Mouse (Mus musculus): ENCODE data around the gene Pald1. TPM values are rescaled to one million over a fixed set of nuclear protein-coding genes. Genes with fewer than 3 reads are reported as not detected.

Gene Pald1
- total RNA-seq, 1 experiment from 2014 or later: not detected

DNA sequence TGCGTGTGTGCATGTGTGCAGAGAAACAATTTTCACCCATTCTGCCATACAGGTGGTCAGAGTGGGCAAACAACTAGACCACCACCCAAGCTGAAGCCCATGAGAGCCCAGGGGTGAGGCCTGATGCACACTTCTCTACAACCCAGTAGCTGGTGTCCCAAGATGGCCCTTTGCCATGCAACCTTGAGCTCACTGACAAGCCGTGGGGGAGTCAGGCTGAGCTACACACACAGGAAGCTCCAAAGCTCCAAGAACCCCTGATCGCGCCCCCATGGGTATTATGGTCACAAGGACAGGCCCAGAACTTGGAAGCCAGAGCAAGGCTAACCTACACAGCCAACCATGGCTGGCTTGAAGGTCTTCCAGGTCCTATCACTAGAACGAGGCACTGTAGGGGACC, 5.3 kb downstream of the Pald1 start:
- no peak for ATAC-seq (ENCODE audit: extremely low read depth, insufficient number of reproducible peaks, low FRiP score, poor library complexity, severe bottlenecking)

GRCm38 (mm10) chr10:61374771-61375481, 8.4 kb downstream of the Pald1 start:
- ATAC-seq (ENCODE audit: extremely low read depth, insufficient number of reproducible peaks, low FRiP score, poor library complexity, severe bottlenecking): no peak; the same call in 1 of the 2 replicates

DNA sequence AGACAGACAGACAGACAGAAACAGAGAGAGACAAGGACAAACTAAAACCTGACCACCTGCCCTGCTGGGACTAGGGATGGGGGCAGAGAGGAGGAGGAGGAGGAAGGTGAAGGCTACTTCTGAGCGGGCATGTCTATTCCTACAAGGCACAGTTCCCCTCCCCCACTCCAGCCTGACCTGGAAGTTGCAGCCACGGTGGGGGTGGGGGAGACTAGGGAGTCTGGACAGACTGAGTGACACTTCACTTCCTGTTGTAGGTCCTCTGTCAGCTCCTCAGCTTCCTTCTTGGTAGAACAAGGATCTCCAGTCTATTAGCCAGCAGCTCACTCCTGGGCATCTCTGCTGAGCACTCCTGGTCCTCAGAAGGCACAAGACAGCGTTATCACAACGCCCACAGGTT, 9.3 kb downstream of the Pald1 start:
- ATAC-seq (ENCODE audit: extremely low read depth, insufficient number of reproducible peaks, low FRiP score, poor library complexity, severe bottlenecking): no peak

GRCm38 (mm10) chr10:61372585-61372923, 10.8 kb downstream of the Pald1 start:
- no peak for ATAC-seq (ENCODE audit: extremely low read depth, insufficient number of reproducible peaks, low FRiP score, poor library complexity, severe bottlenecking)

DNA sequence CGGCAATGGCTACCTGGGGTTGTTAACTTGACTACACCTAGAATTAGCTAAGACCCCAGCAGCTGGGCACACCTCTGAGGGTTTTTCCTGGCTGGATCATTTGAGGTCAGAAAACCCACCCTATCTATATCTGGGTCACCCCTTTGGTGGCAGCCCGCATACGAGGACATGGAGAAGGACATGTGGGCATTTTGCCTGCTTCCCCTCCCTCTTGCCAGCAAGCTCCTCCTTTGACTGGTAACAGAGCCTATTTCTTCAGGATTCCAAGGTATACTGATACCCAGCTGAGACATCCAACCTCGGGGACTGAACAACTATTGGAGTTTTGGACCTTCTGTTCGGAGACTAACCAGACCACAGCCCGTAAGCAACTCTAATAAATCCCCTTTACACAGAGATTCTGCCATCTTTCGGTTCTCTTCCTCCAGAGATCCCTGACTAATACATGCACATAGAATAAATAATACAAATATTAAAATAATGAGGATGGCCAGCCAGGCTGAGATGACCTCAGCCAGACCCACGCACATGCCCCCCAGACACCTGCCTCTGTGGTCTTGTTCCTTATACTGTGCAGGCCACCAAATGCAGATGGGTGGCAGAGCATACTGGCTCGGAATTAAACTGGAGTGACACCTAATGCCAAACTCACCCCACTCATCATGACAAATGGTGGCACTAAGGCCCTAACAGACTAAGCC, 11.3 kb downstream of the Pald1 start:
- ATAC-seq (ENCODE audit: extremely low read depth, insufficient number of reproducible peaks, low FRiP score, poor library complexity, severe bottlenecking): no peak

- no peak for ATAC-seq (ENCODE audit: extremely low read depth, insufficient number of reproducible peaks, low FRiP score, poor library complexity, severe bottlenecking)
Observed at GRCm38 (mm10) chr10:61370273-61370979, 12.9 kb downstream of the Pald1 start.

DNA sequence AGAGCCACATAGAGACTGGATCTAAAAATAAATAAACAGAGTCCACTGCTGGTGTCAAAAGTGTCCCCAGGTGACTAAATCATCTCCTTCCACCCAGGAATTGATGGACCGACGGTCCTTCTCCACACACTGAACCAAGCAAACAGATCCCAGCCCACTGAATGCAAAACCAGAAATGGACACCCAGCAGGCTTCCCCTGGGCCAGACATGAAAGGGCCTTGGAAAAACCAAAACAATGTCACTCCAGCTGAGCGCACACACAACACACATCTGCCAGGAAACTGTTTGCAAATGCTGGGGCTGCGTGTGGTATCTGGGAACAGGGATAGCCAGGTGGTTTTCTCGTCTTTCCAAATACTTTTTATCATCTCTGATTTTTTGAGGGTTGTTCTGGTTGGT, 13.6 kb downstream of the Pald1 start:
- ATAC-seq (ENCODE audit: extremely low read depth, insufficient number of reproducible peaks, low FRiP score, poor library complexity, severe bottlenecking): no peak

GRCm38 (mm10) chr10:61365902-61366301, 17.4 kb downstream of the Pald1 start:
- ATAC-seq (ENCODE audit: extremely low read depth, insufficient number of reproducible peaks, low FRiP score, poor library complexity, severe bottlenecking): no peak

DNA sequence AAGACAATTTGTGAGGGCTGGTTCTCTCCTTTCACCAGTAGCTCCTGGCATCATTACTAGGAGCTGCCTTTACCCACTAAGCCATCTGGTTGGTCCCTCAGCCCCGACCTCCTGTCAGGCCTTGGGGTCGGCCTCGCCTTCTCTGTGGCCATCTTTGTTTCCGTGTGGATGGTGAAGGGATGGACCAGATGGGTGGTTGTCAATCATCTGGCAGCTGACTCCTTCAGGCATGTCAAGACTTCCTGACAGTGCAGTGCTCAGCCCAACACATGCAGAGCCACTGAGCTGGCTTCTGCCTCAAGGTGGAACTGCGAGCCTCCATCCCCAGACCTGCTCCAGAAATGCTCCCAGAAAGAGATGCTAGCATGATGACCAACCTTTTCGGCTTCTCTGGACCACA, 18.9 kb downstream of the Pald1 start:
- no peak for ATAC-seq (ENCODE audit: extremely low read depth, insufficient number of reproducible peaks, low FRiP score, poor library complexity, severe bottlenecking)

DNA sequence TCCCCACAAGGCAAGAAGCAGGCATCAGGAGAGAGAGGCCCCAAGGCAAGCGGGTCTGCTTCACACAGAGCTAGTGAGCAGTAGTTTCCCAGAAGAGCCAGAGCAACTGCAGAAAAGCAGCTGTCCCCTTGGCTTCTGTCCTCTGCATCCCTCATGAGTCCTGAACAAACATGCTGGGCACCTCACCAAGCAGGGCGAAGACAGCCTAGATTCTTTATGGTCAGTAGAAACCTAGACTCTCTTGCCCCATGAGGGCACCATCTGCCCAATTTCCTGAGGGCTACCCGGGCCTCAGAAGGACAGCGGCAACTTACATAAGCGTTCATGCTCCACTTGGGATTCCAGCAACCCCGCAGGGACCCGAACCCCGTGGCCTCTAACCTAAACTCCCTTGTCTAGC, 20.3 kb downstream of the Pald1 start:
- ATAC-seq (ENCODE audit: extremely low read depth, insufficient number of reproducible peaks, low FRiP score, poor library complexity, severe bottlenecking): no peak

GRCm38 (mm10) chr10:61362483-61362882, 20.8 kb downstream of the Pald1 start:
- no peak for ATAC-seq (ENCODE audit: extremely low read depth, insufficient number of reproducible peaks, low FRiP score, poor library complexity, severe bottlenecking)

DNA sequence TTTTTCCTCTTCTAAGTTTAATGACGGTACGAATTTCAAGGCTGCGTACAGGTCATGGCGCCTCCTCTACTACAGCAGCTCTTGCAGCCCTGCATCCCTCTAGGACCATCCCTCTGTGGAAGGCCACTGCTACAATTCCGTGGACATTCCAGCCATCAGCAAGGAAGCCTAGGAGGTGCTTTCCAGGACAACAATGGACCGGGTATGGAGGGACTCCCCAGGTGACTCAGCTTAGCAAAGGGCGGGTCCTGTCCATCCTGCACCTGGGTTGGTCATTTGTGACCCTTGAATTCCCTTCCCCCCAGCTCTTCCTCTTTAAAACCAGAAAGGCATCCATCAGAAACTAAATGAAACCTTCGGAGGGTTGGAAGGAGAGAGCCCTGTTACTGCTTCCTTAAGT, 22.7 kb downstream of the Pald1 start:
- no peak for ATAC-seq (ENCODE audit: extremely low read depth, insufficient number of reproducible peaks, low FRiP score, poor library complexity, severe bottlenecking)

- no peak for ATAC-seq (ENCODE audit: extremely low read depth, insufficient number of reproducible peaks, low FRiP score, poor library complexity, severe bottlenecking)
Observed at GRCm38 (mm10) chr10:61359411-61359810, 23.9 kb downstream of the Pald1 start.

DNA sequence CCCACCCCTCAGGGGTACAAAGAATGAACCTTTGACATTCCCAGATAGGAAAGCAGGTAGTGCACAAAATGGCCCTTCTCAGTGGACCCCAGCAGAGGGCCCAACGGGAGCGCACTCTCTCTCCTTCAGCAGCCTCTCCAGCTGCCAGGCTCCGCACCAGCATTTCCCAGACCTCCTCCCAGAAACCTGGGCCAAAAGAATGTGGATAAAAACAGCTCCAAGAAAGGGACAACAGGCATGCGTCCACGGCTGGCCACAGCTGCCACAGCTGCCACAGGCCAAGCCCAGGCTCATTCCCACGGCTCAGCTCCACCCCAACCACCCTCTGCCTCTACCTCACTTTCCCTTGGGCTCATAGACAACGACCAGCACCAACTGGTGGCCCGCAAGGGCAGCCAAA, 25.7 kb downstream of the Pald1 start:
- no peak for ATAC-seq (ENCODE audit: extremely low read depth, insufficient number of reproducible peaks, low FRiP score, poor library complexity, severe bottlenecking)

DNA sequence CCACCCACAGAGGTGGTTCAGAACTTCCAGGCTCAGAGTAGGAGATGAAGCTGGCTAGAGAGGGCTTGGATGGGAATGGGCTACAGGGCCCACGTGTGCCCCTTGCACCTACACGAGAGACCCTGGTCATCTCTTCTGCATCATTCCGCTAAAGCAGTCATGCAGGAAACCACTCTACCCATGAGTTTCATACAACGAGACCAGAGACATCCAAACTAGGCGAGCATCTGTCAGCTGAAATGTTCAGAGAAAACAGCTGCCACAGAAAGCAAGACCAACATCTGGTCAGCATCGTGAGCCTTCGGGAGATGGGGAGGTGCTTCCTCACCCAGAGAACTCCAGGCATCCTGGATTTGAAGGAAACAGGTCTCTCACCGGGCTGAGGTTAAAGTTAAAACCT, 26.8 kb downstream of the Pald1 start:
- no peak for ATAC-seq (ENCODE audit: extremely low read depth, insufficient number of reproducible peaks, low FRiP score, poor library complexity, severe bottlenecking)

DNA sequence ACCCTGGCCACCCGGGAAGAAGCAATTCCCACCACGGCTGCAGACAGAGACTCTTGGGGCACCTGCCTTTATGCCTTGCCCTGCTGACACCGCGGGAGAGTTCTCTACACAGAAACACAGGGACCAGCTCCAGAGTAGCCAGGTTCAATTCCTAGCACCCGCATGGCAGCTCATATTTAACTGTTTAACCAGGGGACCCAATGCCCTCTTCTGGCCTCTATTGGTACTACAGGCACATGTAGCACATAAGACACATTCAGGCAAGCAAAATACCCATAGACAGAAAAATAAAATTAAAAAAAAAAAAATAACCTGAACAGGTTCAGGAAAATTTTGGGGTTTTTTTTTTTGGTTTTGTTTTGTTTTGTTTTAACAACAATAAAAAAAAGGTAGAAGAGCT, 27.2 kb downstream of the Pald1 start:
- ATAC-seq (ENCODE audit: extremely low read depth, insufficient number of reproducible peaks, low FRiP score, poor library complexity, severe bottlenecking): no peak

DNA sequence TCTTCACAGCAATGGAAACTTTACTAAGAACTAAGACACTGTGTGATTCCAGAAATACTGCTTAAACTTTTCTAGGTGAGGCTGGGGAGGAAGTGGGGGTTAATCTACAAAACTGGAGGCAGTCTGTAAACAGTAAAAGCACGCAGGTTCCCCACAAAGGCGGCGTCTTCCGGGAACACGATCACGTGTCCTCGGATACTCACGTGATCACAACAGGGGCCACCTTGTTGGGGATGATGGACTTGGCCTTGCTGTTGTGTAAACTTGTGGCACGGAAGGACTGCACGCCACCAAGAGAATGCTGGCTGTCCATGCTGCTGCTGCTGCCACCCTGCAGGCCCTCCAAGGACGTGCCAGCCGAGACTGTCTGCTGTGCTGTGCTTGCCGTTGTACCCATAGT, 27.7 kb downstream of the Pald1 start:
- ATAC-seq (ENCODE audit: extremely low read depth, insufficient number of reproducible peaks, low FRiP score, poor library complexity, severe bottlenecking): no peak

GRCm38 (mm10) chr10:61351216-61351615, 32.1 kb downstream of the Pald1 start:
- ATAC-seq (ENCODE audit: extremely low read depth, insufficient number of reproducible peaks, low FRiP score, poor library complexity, severe bottlenecking): no peak

DNA sequence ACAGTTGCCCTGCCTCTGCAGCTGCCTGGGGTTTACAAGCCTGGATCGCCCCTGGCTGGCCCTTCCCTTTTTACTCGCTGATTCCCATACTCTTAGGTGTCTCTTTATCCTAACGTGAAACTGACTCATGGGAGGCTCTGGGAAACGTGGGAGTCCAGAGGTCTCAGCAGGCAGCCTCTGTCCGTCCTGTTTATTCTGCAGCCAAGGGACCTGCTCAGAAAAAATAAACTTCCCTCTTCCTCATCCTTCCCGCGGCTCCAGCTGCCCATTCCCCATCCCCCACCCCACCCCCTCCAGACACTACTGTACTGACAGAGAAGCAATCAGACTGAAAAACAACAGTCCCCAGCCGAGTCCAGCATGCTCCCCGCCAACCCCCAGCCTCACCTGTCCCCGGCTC, 37.0 kb downstream of the Pald1 start:
- ATAC-seq (ENCODE audit: extremely low read depth, insufficient number of reproducible peaks, low FRiP score, poor library complexity, severe bottlenecking): no peak

GRCm38 (mm10) chr10:61345179-61345578, 38.2 kb downstream of the Pald1 start:
- no peak for ATAC-seq (ENCODE audit: extremely low read depth, insufficient number of reproducible peaks, low FRiP score, poor library complexity, severe bottlenecking)

All from neutrophil, adult 5-6 weeks (primary cell).